ENCODE assay signal across 8 mouse cellular contexts in genomic region chr2:3414241-3414640, GRCm38 (mm10). TPM values are rescaled to one million over a fixed set of nuclear protein-coding genes. Genes with fewer than 3 reads are reported as not detected.
DNase-seq lines count a peak whose midpoint lies in the region; ATAC-seq lines count a peak whose summit lies in the region.

No protein-coding gene starts in this region.

- ATAC-seq in erythroid progenitor cell, adult 5-6 weeks (replicated peaks; ENCODE audit: low FRiP score, poor library complexity, severe bottlenecking), result 0 out of 2 replicates have a peak, but pooled peaks have one; percentile 66
- peak; percentile 63 for ATAC-seq in megakaryocyte-erythroid progenitor cell, adult 5-6 weeks (replicated peaks; ENCODE audit: low FRiP score, low TSS enrichment, poor library complexity, severe bottlenecking)

- intact Hi-C loops in heart, postnatal 25 days (cut with DNase I), result loop anchor here (5.0 kb wide), 1 partner anchor 67 kb away; no protein-coding TSS in a partner anchor

- DNase-seq in heart, adult 11 months, result peak; percentile 83
- no peak for DNase-seq in heart, postnatal 25 days (ENCODE audit: low spot score)
- peak; percentile 48 for DNase-seq in CD4-positive helper T cell, adult 2 months (ENCODE audit: low read depth, low spot score)
- peak; percentile 81 for DNase-seq in adrenal gland, postnatal 14 days
- DNase-seq in layer of hippocampus, adult 9-10 months (ENCODE audit: low spot score), result peak; percentile 29
- peak; percentile 38 for DNase-seq in testis, postnatal 14 days (ENCODE audit: low spot score)

RNA-seq across cellular contexts. Expression of gene Meig1, which starts 8.2 kb away (rescaled TPM):
- 1 to 10 TPM; 1.8 to 2.8 TPM for total RNA-seq in heart, postnatal 25 days (2021)
- not detected in 2 replicates for total RNA-seq in adrenal gland, postnatal 14 days (2021)
- not detected in 2 replicates for total RNA-seq in erythroid progenitor cell, adult 5-6 weeks (2015; ENCODE audit: low replicate concordance)
- not detected in 2 replicates for total RNA-seq in erythroid progenitor cell, adult 5-6 weeks (2017; ENCODE audit: low replicate concordance)
- not detected in 2 replicates for total RNA-seq in megakaryocyte-erythroid progenitor cell, adult 5-6 weeks (2014; fragmentation: Nextera tagmentation)
- total RNA-seq in megakaryocyte-erythroid progenitor cell, adult 5-6 weeks (2017), result not detected in 2 replicates

RNA-seq across cellular contexts. Expression of gene Dclre1c, which starts 9.7 kb away (rescaled TPM):
- total RNA-seq in heart, postnatal 25 days (2021), result 1 to 10 TPM; 2.6 to 4.1 TPM
- total RNA-seq in adrenal gland, postnatal 14 days (2021), result 6.7 and 7.2 TPM in 2 replicates
- 16.8 and 21.3 TPM in 2 replicates for total RNA-seq in erythroid progenitor cell, adult 5-6 weeks (2015; ENCODE audit: low replicate concordance)
- 12.2 and 17.9 TPM in 2 replicates for total RNA-seq in erythroid progenitor cell, adult 5-6 weeks (2017; ENCODE audit: low replicate concordance)
- total RNA-seq in megakaryocyte-erythroid progenitor cell, adult 5-6 weeks (2014; fragmentation: Nextera tagmentation), result 26.4 and 28.3 TPM in 2 replicates
- total RNA-seq in megakaryocyte-erythroid progenitor cell, adult 5-6 weeks (2017), result 10.6 and 13.3 TPM in 2 replicates

RNA-seq across cellular contexts. Expression of gene Olah, which starts 17.2 kb away (rescaled TPM):
- total RNA-seq in heart, postnatal 25 days (2021), result not detected
- not detected in 2 replicates for total RNA-seq in adrenal gland, postnatal 14 days (2021)
- not detected in 2 replicates for total RNA-seq in erythroid progenitor cell, adult 5-6 weeks (2015; ENCODE audit: low replicate concordance)
- not detected in 2 replicates for total RNA-seq in erythroid progenitor cell, adult 5-6 weeks (2017; ENCODE audit: low replicate concordance)
- not detected in 2 replicates for total RNA-seq in megakaryocyte-erythroid progenitor cell, adult 5-6 weeks (2014; fragmentation: Nextera tagmentation)
- not detected in 2 replicates for total RNA-seq in megakaryocyte-erythroid progenitor cell, adult 5-6 weeks (2017)
